Mouse (Mus musculus): ENCODE measurements around the gene Fhl2. TPM values are rescaled to one million over a fixed set of nuclear protein-coding genes. Genes with fewer than 3 reads are reported as not detected.

Fhl2 gene
- polyA plus RNA-seq, 1 experiment from 2014 or later: 126 TPM

GRCm38 (mm10) chr1:43127820-43128610 lies 68.8 kb downstream of the Fhl2 start:
- TF ChIP-seq EP300 (optimal IDR thresholded peaks at IDR 0.05) (no peak), CTCF (IDR thresholded peaks at IDR 0.05; ENCODE audit: low read depth) (no peak)
- no peaks in the 10 kb centered on the region for H3K27me3 ChIP-seq (ENCODE audit: control insufficient read depth, insufficient read depth, low read length)
- H3K27ac ChIP-seq (replicated peaks): 0 out of 2 replicates have a peak overlapping the region, but pooled peaks have one; percentile 2
- H3K4me1 ChIP-seq (replicated peaks; ENCODE audit: control insufficient read depth, insufficient read depth): no peaks in the 10 kb centered on the region
- H3K9me3 ChIP-seq (ENCODE audit: control insufficient read depth, low read length): no peaks in the 10 kb centered on the region
- no peak overlapping the region for H3K4me3 ChIP-seq (ENCODE audit: low read depth, low read length)
- ATAC-seq (ENCODE audit: low FRiP score, low TSS enrichment) (peak; percentile 70; the same call in 1 of the 2 replicates), DNase-seq (ENCODE audit: low spot score) (no peak)
- WGBS: 62% methylated on average over 8 of the region's 8 CpGs
- H3K4me2 ChIP-seq (replicated peaks; ENCODE audit: low read depth): no peak overlapping the region
- H3K9ac ChIP-seq (ENCODE audit: low read length): no peak overlapping the region
- peaks cover 14% of the 10 kb centered on the region for H3K36me3 ChIP-seq (ENCODE audit: control insufficient read depth, insufficient read depth, low read length)

GRCm38 (mm10) chr1:43127196-43127595 lies 69.6 kb downstream of the Fhl2 start:
- H3K4me2 ChIP-seq (replicated peaks; ENCODE audit: low read depth): no peak overlapping the region
- H3K9me3 ChIP-seq (ENCODE audit: control insufficient read depth, low read length): no peaks in the 10 kb centered on the region
- no peaks in the 10 kb centered on the region for H3K27me3 ChIP-seq (ENCODE audit: control insufficient read depth, insufficient read depth, low read length)
- no peak overlapping the region for H3K9ac ChIP-seq (ENCODE audit: low read length)
- DNase-seq (ENCODE audit: low spot score) (no peak), ATAC-seq (ENCODE audit: low FRiP score, low TSS enrichment) (no peak)
- H3K27ac ChIP-seq (replicated peaks): no peak overlapping the region
- H3K4me3 ChIP-seq (ENCODE audit: low read depth, low read length): no peak overlapping the region
- peaks cover 17% of the 10 kb centered on the region for H3K36me3 ChIP-seq (ENCODE audit: control insufficient read depth, insufficient read depth, low read length)
- no peak for TF ChIP-seq EP300 (optimal IDR thresholded peaks at IDR 0.05)
- H3K4me1 ChIP-seq (replicated peaks; ENCODE audit: control insufficient read depth, insufficient read depth): no peaks in the 10 kb centered on the region

- ATAC-seq (ENCODE audit: low FRiP score, low TSS enrichment) (no peak), DNase-seq (ENCODE audit: low spot score) (no peak)
These were observed 72.1 kb downstream of the Fhl2 start for GRCm38 (mm10) chr1:43124726-43125125.

GRCm38 (mm10) chr1:43122616-43123015 lies 74.2 kb downstream of the Fhl2 start:
- 94% methylated on average over 2 of the region's 2 CpGs for WGBS
- no peak overlapping the region for H3K27ac ChIP-seq (replicated peaks)

More at GRCm38 (mm10) chr1:43124726-43125125, 72.1 kb downstream of the Fhl2 start:
- no peak overlapping the region for H3K27ac ChIP-seq (replicated peaks)
- no peak overlapping the region for H3K9ac ChIP-seq (ENCODE audit: low read length)
- no peaks in the 10 kb centered on the region for H3K9me3 ChIP-seq (ENCODE audit: control insufficient read depth, low read length)
- no peak overlapping the region for H3K4me2 ChIP-seq (replicated peaks; ENCODE audit: low read depth)
- H3K4me1 ChIP-seq (replicated peaks; ENCODE audit: control insufficient read depth, insufficient read depth): no peaks in the 10 kb centered on the region
- H3K36me3 ChIP-seq (ENCODE audit: control insufficient read depth, insufficient read depth, low read length): peaks cover 13% of the 10 kb centered on the region
- H3K27me3 ChIP-seq (ENCODE audit: control insufficient read depth, insufficient read depth, low read length): no peaks in the 10 kb centered on the region
- WGBS: 83% methylated on average over 4 of the region's 4 CpGs
- no peak overlapping the region for H3K4me3 ChIP-seq (ENCODE audit: low read depth, low read length)
- TF ChIP-seq EP300 (optimal IDR thresholded peaks at IDR 0.05): no peak
- TF ChIP-seq CTCF (IDR thresholded peaks at IDR 0.05; ENCODE audit: low read depth): no peak

GRCm38 (mm10) chr1:43120950-43121349 lies 75.8 kb downstream of the Fhl2 start:
- Histone ChIP-seq H3K4me1 (replicated peaks; ENCODE audit: control insufficient read depth, insufficient read depth) (no peaks in the 10 kb centered on the region), H3K27ac (replicated peaks) (no peak overlapping the region), H3K36me3 (ENCODE audit: control insufficient read depth, insufficient read depth, low read length) (peaks cover 3% of the 10 kb centered on the region; the same call in 1 of the 2 replicates), H3K27me3 (ENCODE audit: control insufficient read depth, insufficient read depth, low read length) (no peaks in the 10 kb centered on the region), H3K9ac (ENCODE audit: low read length) (no peak overlapping the region), H3K4me3 (ENCODE audit: low read depth, low read length) (no peak overlapping the region), H3K4me2 (replicated peaks; ENCODE audit: low read depth) (no peak overlapping the region), H3K9me3 (ENCODE audit: control insufficient read depth, low read length) (no peaks in the 10 kb centered on the region)
- no peak for DNase-seq (ENCODE audit: low spot score)
- 98% methylated on average over 5 of the region's 5 CpGs for WGBS
- no peak for ATAC-seq (ENCODE audit: low FRiP score, low TSS enrichment)
- no peak for TF ChIP-seq CTCF (IDR thresholded peaks at IDR 0.05; ENCODE audit: low read depth)
- no peak for TF ChIP-seq EP300 (optimal IDR thresholded peaks at IDR 0.05)

More at GRCm38 (mm10) chr1:43122616-43123015, 74.2 kb downstream of the Fhl2 start:
- DNase-seq (ENCODE audit: low spot score) (no peak), ATAC-seq (ENCODE audit: low FRiP score, low TSS enrichment) (no peak)
- TF ChIP-seq EP300 (optimal IDR thresholded peaks at IDR 0.05): no peak
- TF ChIP-seq CTCF (IDR thresholded peaks at IDR 0.05; ENCODE audit: low read depth): no peak
- no peak overlapping the region for H3K9ac ChIP-seq (ENCODE audit: low read length)
- H3K4me1 ChIP-seq (replicated peaks; ENCODE audit: control insufficient read depth, insufficient read depth): no peaks in the 10 kb centered on the region
- peaks cover 6% of the 10 kb centered on the region for H3K36me3 ChIP-seq (ENCODE audit: control insufficient read depth, insufficient read depth, low read length)
- no peaks in the 10 kb centered on the region for H3K27me3 ChIP-seq (ENCODE audit: control insufficient read depth, insufficient read depth, low read length)
- H3K9me3 ChIP-seq (ENCODE audit: control insufficient read depth, low read length): no peaks in the 10 kb centered on the region
- no peak overlapping the region for H3K4me2 ChIP-seq (replicated peaks; ENCODE audit: low read depth)
- H3K4me3 ChIP-seq (ENCODE audit: low read depth, low read length): no peak overlapping the region

GRCm38 (mm10) chr1:43117435-43117834 lies 79.3 kb downstream of the Fhl2 start:
- H3K27ac ChIP-seq (replicated peaks): no peak overlapping the region
- H3K27me3 ChIP-seq (ENCODE audit: control insufficient read depth, insufficient read depth, low read length): no peaks in the 10 kb centered on the region
- no peaks in the 10 kb centered on the region for H3K4me1 ChIP-seq (replicated peaks; ENCODE audit: control insufficient read depth, insufficient read depth)
- no peak overlapping the region for H3K4me2 ChIP-seq (replicated peaks; ENCODE audit: low read depth)
- H3K4me3 ChIP-seq (ENCODE audit: low read depth, low read length): no peak overlapping the region
- WGBS: 95% methylated on average over 8 of the region's 8 CpGs
- ATAC-seq (ENCODE audit: low FRiP score, low TSS enrichment): no peak
- H3K9me3 ChIP-seq (ENCODE audit: control insufficient read depth, low read length): no peaks in the 10 kb centered on the region
- no peak for DNase-seq (ENCODE audit: low spot score)
- peaks cover 2% of the 10 kb centered on the region; the same call in 1 of the 2 replicates for H3K36me3 ChIP-seq (ENCODE audit: control insufficient read depth, insufficient read depth, low read length)
- no peak overlapping the region for H3K9ac ChIP-seq (ENCODE audit: low read length)
- TF ChIP-seq EP300 (optimal IDR thresholded peaks at IDR 0.05) (no peak), CTCF (IDR thresholded peaks at IDR 0.05; ENCODE audit: low read depth) (no peak)
